ENCODE assay signal across 21 mouse cellular contexts in genomic region chr3:32621658-32622057, GRCm38 (mm10).
"Had no signal": no experiment of that assay in that cellular context is flagged by ENCODE, and none has a peak within 500 bp of the region (broad histone marks: within the 10 kb centered on the region; RNA-seq: fewer than 3 reads in every experiment).

No protein-coding gene starts in this region.

- H3K9me3 ChIP-seq: lung, embryonic 15.5 days; midbrain, embryonic 10.5 days; midbrain, embryonic 12.5 days; neural tube, embryonic 13.5 days; neural tube, embryonic 15.5 days had no signal

- H3K9ac ChIP-seq: lung, embryonic 15.5 days; midbrain, embryonic 12.5 days; neural tube, embryonic 13.5 days; neural tube, embryonic 15.5 days had no signal

- H3K27ac ChIP-seq: lung, embryonic 15.5 days; macrophage; midbrain, embryonic 10.5 days; midbrain, embryonic 12.5 days; neural tube, embryonic 13.5 days; neural tube, embryonic 15.5 days had no signal

- H3K4me2 ChIP-seq: lung, embryonic 15.5 days; midbrain, embryonic 12.5 days; neural tube, embryonic 13.5 days; neural tube, embryonic 15.5 days had no signal

- H3K27me3 ChIP-seq: lung, embryonic 15.5 days; midbrain, embryonic 12.5 days; neural tube, embryonic 13.5 days; neural tube, embryonic 15.5 days had no signal

- DNase-seq: lung, adult 2 months; lung, postnatal 14 days; lung, postnatal 36 days; midbrain, embryonic 14.5 days; retina, postnatal 1 day; right cerebral cortex, adult 18-20 months; right cerebral cortex, postnatal 25 days; right cerebral cortex, postnatal 4 days; spleen, adult 18-20 months; thymus, adult 18-20 months; thymus, postnatal 14 days; thymus, postnatal 36 days had no signal

- ATAC-seq: lung, postnatal 0 days; midbrain, embryonic 16.5 days had no signal

- H3K36me3 ChIP-seq: lung, embryonic 15.5 days; midbrain, embryonic 10.5 days; midbrain, embryonic 12.5 days; neural tube, embryonic 13.5 days; neural tube, embryonic 15.5 days had no signal

- H3K4me3 ChIP-seq: lung, embryonic 15.5 days; midbrain, embryonic 10.5 days; midbrain, embryonic 12.5 days; myocyte; neural tube, embryonic 13.5 days; neural tube, embryonic 15.5 days had no signal
